Mouse (Mus musculus) effector memory CD4-positive, alpha-beta T cell, adult 5 months (primary cell): ENCODE data around the gene Borcs5. TPM values are rescaled to one million over a fixed set of nuclear protein-coding genes. Genes with fewer than 3 reads are reported as not detected.

Source experiments
- polyA plus RNA-seq: library from polyadenylated mRNA; unstranded; fragments of 100-300 nt; shearing (Covaris generic); gene quantifications from one replicate; pipeline ENCODE4 v1.2.1, GENCODE M21; 2017

Gene Borcs5
- 18.6 TPM for polyA plus RNA-seq

DNA sequence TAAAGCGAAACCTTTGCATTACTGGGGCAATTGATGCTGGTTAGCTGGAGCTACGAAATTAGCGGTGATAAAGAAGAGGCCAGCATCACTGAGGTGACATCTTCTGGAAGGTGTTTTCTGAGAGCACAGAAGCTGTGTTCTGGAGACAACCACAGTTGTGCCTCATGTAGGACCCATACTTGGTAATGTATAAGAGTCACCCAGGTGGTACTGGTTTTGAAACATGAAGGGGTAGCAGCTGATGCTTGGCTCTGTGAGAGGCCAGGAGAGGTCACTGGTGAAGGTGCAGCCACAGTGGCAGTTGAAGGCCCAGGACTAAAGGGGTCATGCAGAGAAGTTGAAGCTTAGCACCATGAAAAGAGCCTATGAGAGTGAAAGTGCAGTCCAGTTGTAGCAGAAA lies at the start of gene Borcs5:
Borcs5 (plus strand) TSS at position 301 of the 400 bp plus-strand sequence.

DNA sequence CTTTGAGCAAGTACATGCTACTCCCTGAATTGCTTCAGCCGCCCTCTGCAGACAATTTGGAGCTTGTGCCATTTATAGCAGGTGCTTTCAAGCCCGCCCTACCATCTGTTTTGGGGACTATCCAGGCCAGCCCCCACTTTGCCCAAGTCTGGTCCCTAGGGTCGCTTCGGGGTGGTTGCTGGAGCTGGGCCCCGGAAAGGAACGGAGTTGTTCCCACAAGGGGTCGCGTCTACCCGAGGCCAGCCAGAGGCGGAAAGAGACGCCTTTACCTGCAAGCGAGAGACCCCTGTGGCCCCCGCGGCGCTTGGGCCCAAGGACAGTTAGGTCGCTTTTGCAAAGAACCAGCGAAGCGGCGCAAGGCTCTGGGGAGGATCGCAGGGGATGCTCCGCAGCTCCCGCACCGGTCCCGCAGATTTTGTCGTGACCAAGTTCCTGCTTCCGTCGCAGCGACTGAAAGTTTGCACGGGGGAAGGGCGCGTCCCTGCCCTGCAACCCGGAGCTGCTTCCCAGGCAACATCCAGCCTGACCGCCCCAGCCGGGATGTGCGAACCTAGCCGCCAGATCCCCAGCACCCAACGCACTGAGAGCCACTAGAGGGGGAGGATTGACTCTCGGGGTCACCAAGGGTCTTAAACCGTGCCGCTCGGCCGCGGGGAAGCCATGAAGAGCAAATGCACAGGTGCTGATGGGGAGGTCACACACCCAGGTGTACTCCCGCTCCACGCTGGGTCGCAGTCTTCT lies 7.2 kb upstream of the Borcs5 start, which contains the start of gene Mansc1:
Mansc1 (minus strand) TSS at position 542 of the 741 bp plus-strand sequence.

Other genes starting within 250 kb of the Borcs5 start
- gene Bcl2l14, start 243.2 kb upstream of the Borcs5 start, polyA plus RNA-seq, result 0.84 TPM
- 22.1 TPM for gene Lrp6, start 72.5 kb upstream of the Borcs5 start, polyA plus RNA-seq
- 1.4 TPM for gene Mansc1, start 7.0 kb upstream of the Borcs5 start, polyA plus RNA-seq
- gene Dusp16, start 153.1 kb downstream of the Borcs5 start, polyA plus RNA-seq, result 13.3 TPM
- 16.6 TPM for gene Crebl2, start 190.6 kb downstream of the Borcs5 start, polyA plus RNA-seq